Mouse (Mus musculus): ENCODE measurements around the gene Adgra3. TPM values are rescaled to one million over a fixed set of nuclear protein-coding genes. Genes with fewer than 3 reads are reported as not detected.

Adgra3 gene
- total and polyA plus RNA-seq, 3 experiments = not detected

DNA sequence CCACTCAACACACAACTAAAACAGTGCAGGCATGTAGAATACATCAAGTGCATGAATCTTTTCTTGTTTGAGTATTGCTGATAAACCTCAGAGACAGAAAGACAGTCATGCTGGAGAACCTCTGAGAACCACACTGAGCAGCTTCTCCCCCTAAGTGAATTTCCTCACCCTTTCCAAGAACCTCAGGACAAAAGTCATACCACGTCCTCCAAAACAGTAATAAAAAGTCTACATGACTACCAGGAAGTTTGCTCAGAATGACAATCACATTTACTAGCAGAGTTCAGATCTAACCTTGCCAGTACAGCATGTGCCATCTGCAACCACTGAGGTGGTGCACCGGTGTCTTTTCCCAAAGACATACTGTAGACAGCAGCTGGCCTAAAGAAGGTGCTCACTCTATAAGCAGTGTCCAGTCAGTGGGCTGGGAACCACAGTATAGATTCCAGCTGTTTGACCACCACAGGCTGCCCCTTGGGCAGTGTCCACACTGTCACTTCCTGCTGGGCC lies 27.0 kb downstream of the Adgra3 start:
- Histone ChIP-seq H3K4me3 (ENCODE audit: control insufficient read depth in 1 of 2, insufficient read depth in 1 of 2, low read depth in 2 of 2, low read length in 2 of 2) (no peak overlapping the region), H3K27ac (ENCODE audit: control insufficient read depth, low read depth, low read length) (no peak overlapping the region), H3K9ac (ENCODE audit: control insufficient read depth, low read depth, low read length, poor library complexity, severe bottlenecking) (no peak overlapping the region), H3K4me1 (ENCODE audit: control insufficient read depth in 1 of 2, insufficient read depth in 2 of 2, low read length in 2 of 2) (no peaks in the 10 kb centered on the region), H3K36me3 (ENCODE audit: control insufficient read depth in 1 of 2, insufficient read depth in 2 of 2, low read length in 2 of 2) (no peaks in the 10 kb centered on the region), H3K27me3 (ENCODE audit: control insufficient read depth in 1 of 2, insufficient read depth in 2 of 2, low read length in 2 of 2) (no peaks in the 10 kb centered on the region), H3K9me3 (replicated peaks; ENCODE audit: insufficient read depth, low read length) (no peaks in the 10 kb centered on the region), H3K79me2 (ENCODE audit: control insufficient read depth, insufficient read depth, low read length, poor library complexity) (no peaks in the 10 kb centered on the region)
- DNase-seq (ENCODE audit: low read depth, low spot score) = no peak
- no peak for TF ChIP-seq SIN3A (IDR thresholded peaks at IDR 0.05; ENCODE audit: low read length)
- no peak for TF ChIP-seq GATA1 (IDR thresholded peaks at IDR 0.05; ENCODE audit: low read depth, low read length)
- no peak for TF ChIP-seq TCF12 (IDR thresholded peaks at IDR 0.05; ENCODE audit: low read depth, low read length)
- TF ChIP-seq CHD1 (IDR thresholded peaks at IDR 0.05; ENCODE audit: low read depth, low read length) = no peak
- TF ChIP-seq EP300 (IDR thresholded peaks at IDR 0.05; ENCODE audit: low read depth in 1 of 2, low read length in 2 of 2) = no peak
- TF ChIP-seq ELF1 (IDR thresholded peaks at IDR 0.05; ENCODE audit: low read depth, low read length) = no peak
- no peak for TF ChIP-seq POLR2AphosphoS5 (IDR thresholded peaks at IDR 0.05; ENCODE audit: borderline replicate concordance, low read depth, low read length)
- no peak for TF ChIP-seq TBP (IDR thresholded peaks at IDR 0.05; ENCODE audit: low read depth, low read length)
- TF ChIP-seq ZMIZ1 (IDR thresholded peaks at IDR 0.05; ENCODE audit: low read depth, low read length) = no peak
- TF ChIP-seq SMC3 (IDR thresholded peaks at IDR 0.05; ENCODE audit: low read depth, low read length) = no peak
- TF ChIP-seq ZC3H11A (IDR thresholded peaks at IDR 0.05; ENCODE audit: low read depth, low read length) = no peak
- no peak for TF ChIP-seq UBTF (IDR thresholded peaks at IDR 0.05; ENCODE audit: borderline replicate concordance, insufficient read depth, low read depth, low read length)
- TF ChIP-seq MAFK (IDR thresholded peaks at IDR 0.05; ENCODE audit: borderline replicate concordance, low read depth, low read length) = no peak
- no peak for TF ChIP-seq RAD21 (IDR thresholded peaks at IDR 0.05; ENCODE audit: low read depth, low read length)
- TF ChIP-seq CTCF (IDR thresholded peaks at IDR 0.05 in 2 of 3, conservative IDR thresholded peaks at IDR 0.05 in 1 of 3; ENCODE audit: control insufficient read depth in 1 of 3, insufficient read depth in 1 of 3, low read depth in 2 of 3, low read length in 3 of 3, poor library complexity in 1 of 3, severe bottlenecking in 1 of 3) = no peak

GRCm38 (mm10) chr5:50031288-50031687 lies 27.5 kb downstream of the Adgra3 start:
- no peak for DNase-seq (ENCODE audit: low read depth, low spot score)
- Histone ChIP-seq H3K27me3 (ENCODE audit: control insufficient read depth in 1 of 2, insufficient read depth in 2 of 2, low read length in 2 of 2) (no peaks in the 10 kb centered on the region), H3K4me3 (ENCODE audit: control insufficient read depth in 1 of 2, insufficient read depth in 1 of 2, low read depth in 2 of 2, low read length in 2 of 2) (no peak overlapping the region), H3K79me2 (ENCODE audit: control insufficient read depth, insufficient read depth, low read length, poor library complexity) (no peaks in the 10 kb centered on the region), H3K9me3 (replicated peaks; ENCODE audit: insufficient read depth, low read length) (no peaks in the 10 kb centered on the region), H3K4me1 (ENCODE audit: control insufficient read depth in 1 of 2, insufficient read depth in 2 of 2, low read length in 2 of 2) (no peaks in the 10 kb centered on the region), H3K27ac (ENCODE audit: control insufficient read depth, low read depth, low read length) (no peak overlapping the region), H3K36me3 (ENCODE audit: control insufficient read depth in 1 of 2, insufficient read depth in 2 of 2, low read length in 2 of 2) (no peaks in the 10 kb centered on the region), H3K9ac (ENCODE audit: control insufficient read depth, low read depth, low read length, poor library complexity, severe bottlenecking) (no peak overlapping the region)
- TF ChIP-seq ELF1 (IDR thresholded peaks at IDR 0.05; ENCODE audit: low read depth, low read length) (no peak), MAX (IDR thresholded peaks at IDR 0.05; ENCODE audit: low read length) (no peak), MEF2A (IDR thresholded peaks at IDR 0.05; ENCODE audit: extremely low read depth, insufficient replicate concordance, low read depth, low read length, poor library complexity, severe bottlenecking) (no peak), ZKSCAN1 (IDR thresholded peaks at IDR 0.05; ENCODE audit: low read depth, low read length) (no peak), GABPA (IDR thresholded peaks at IDR 0.05; ENCODE audit: low read depth, low read length) (no peak), CTCF (IDR thresholded peaks at IDR 0.05 in 2 of 3, conservative IDR thresholded peaks at IDR 0.05 in 1 of 3; ENCODE audit: control insufficient read depth in 1 of 3, insufficient read depth in 1 of 3, low read depth in 2 of 3, low read length in 3 of 3, poor library complexity in 1 of 3, severe bottlenecking in 1 of 3) (no peak), NELFE (IDR thresholded peaks at IDR 0.05; ENCODE audit: low read depth, low read length) (no peak), KAT2A (conservative IDR thresholded peaks at IDR 0.05; ENCODE audit: low read depth, low read length) (no peak)

All from MEL (cell line).